Mouse (Mus musculus): Measurements from ENCODE around the gene Tnfrsf11a.

GRCm38 (mm10) chr1:105735318-105735717 lies 45.2 kb upstream of the Tnfrsf11a start:
- TF ChIP-seq POLR2A (IDR thresholded peaks at IDR 0.05; ENCODE audit: borderline replicate concordance, extremely low read depth, low read depth, low read length) (no peak), CTCF (IDR thresholded peaks at IDR 0.05; ENCODE audit: insufficient read depth, low read length) (0 out of 2 replicates have a peak, but pooled peaks have one; percentile 23)
